Mouse (Mus musculus) NIH3T3 (cell line): ENCODE data around the gene Memo1.
A peak's percentile ranks its signal among the peaks of the same experiment; 100 is the strongest.
"Not testable (repeated sequence)": the region's sequence is repeated elsewhere in the genome, so short reads cannot be mapped to it uniquely, and the experiment has no call there.

Experiments
- DNase-seq: peaks from one replicate; pipeline ENCODE4 v3.0.0-alpha.2; 2012; ENCODE audit warnings: low read depth

Gene Memo1

GRCm38 (mm10) chr17:74262415-74262814 is 32.9 kb downstream of the Memo1 start:
- DNase-seq = no peak

GRCm38 (mm10) chr17:74245284-74245683 is 50.0 kb downstream of the Memo1 start:
- DNase-seq = peak; percentile 75

- DNase-seq = no peak
Observed at GRCm38 (mm10) chr17:74242788-74243187, 52.5 kb downstream of the Memo1 start.

GRCm38 (mm10) chr17:74240322-74240721 is 55.0 kb downstream of the Memo1 start:
- no peak for DNase-seq

- no peak for DNase-seq
Observed at GRCm38 (mm10) chr17:74228131-74228759, 67.1 kb downstream of the Memo1 start.

- no peak for DNase-seq
Observed at GRCm38 (mm10) chr17:74217304-74217703, 78.0 kb downstream of the Memo1 start.

- not testable (repeated sequence) for DNase-seq
Observed at GRCm38 (mm10) chr17:74212831-74213524, 82.3 kb downstream of the Memo1 start.

- DNase-seq = no peak
Observed at GRCm38 (mm10) chr17:74209143-74209908, 86.0 kb downstream of the Memo1 start.

GRCm38 (mm10) chr17:74195943-74196342 is 99.4 kb downstream of the Memo1 start:
- DNase-seq = no peak

- no peak for DNase-seq
Observed at GRCm38 (mm10) chr17:74194755-74195154, 100.6 kb downstream of the Memo1 start.

GRCm38 (mm10) chr17:74193463-74193862 is 101.9 kb downstream of the Memo1 start:
- peak; percentile 74 for DNase-seq

- DNase-seq = no peak
Observed at GRCm38 (mm10) chr17:74191446-74191845, 103.9 kb downstream of the Memo1 start.

GRCm38 (mm10) chr17:74186197-74186596 is 109.1 kb downstream of the Memo1 start:
- DNase-seq = peak; percentile 40

- no peak for DNase-seq
Observed at GRCm38 (mm10) chr17:74184739-74185138, 110.6 kb downstream of the Memo1 start.

GRCm38 (mm10) chr17:74180889-74181288 is 114.4 kb downstream of the Memo1 start:
- DNase-seq = no peak

GRCm38 (mm10) chr17:74179640-74180039 is 115.7 kb downstream of the Memo1 start:
- not testable (repeated sequence) for DNase-seq

- no peak for DNase-seq
Observed at GRCm38 (mm10) chr17:74173726-74174125, 121.6 kb downstream of the Memo1 start.

GRCm38 (mm10) chr17:74172834-74173233 is 122.5 kb downstream of the Memo1 start:
- no peak for DNase-seq

GRCm38 (mm10) chr17:74159443-74159894 is 135.9 kb downstream of the Memo1 start:
- peak; percentile 54 for DNase-seq

- peak; percentile 39 for DNase-seq
Observed at GRCm38 (mm10) chr17:74158161-74158560, 137.2 kb downstream of the Memo1 start.
